Mouse (Mus musculus) layer of hippocampus, adult 11-12 months (tissue): ENCODE measurements around the gene Ttll1.

Source experiments
- DNase-seq: peaks from one replicate; pipeline ENCODE4 v3.0.0; 2022; ENCODE audit warnings: low spot score

The Ttll1 gene

DNA sequence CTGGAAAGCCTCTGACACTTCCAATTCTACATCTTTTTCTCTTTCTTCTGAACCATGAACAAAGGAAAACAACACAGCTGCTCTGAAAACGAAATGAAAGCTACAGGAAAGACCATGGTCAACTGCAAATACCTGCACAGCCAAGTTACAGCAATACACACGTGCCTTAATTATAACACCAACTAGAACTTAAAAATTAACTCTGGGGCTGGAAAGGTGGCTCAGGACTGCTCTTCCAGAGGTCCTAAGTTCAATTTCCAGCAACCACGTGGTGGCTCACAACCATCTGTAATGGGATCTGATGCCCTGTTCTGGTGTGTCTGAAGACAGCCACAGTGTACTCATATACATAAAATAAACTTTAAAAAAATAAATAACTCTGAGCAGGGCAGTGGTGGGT, 55.7 kb downstream of the Ttll1 start:
- DNase-seq = no peak

DNA sequence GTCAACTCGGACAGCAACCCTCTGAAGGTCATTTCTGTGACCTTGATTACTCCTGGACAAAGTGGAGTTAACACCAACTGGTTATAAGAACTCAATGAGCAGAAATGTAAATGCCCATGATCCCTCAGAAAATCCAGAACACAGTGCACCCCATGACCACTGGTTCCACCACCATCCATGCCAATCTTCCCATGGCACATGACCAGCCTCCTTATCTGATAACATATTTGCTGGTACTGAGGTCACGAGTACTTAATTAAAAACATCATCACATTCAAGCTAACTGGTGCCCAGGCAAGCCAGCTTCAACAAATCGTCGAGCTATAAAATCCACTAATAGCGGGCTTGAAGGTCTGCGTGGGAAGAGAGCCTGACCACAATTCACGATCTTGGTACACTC, 56.3 kb downstream of the Ttll1 start:
- no peak for DNase-seq

- DNase-seq = no peak
These were observed 56.8 kb downstream of the Ttll1 start for GRCm38 (mm10) chr15:83453879-83454278.

GRCm38 (mm10) chr15:83452219-83452760, 58.4 kb downstream of the Ttll1 start:
- no peak for DNase-seq

DNA sequence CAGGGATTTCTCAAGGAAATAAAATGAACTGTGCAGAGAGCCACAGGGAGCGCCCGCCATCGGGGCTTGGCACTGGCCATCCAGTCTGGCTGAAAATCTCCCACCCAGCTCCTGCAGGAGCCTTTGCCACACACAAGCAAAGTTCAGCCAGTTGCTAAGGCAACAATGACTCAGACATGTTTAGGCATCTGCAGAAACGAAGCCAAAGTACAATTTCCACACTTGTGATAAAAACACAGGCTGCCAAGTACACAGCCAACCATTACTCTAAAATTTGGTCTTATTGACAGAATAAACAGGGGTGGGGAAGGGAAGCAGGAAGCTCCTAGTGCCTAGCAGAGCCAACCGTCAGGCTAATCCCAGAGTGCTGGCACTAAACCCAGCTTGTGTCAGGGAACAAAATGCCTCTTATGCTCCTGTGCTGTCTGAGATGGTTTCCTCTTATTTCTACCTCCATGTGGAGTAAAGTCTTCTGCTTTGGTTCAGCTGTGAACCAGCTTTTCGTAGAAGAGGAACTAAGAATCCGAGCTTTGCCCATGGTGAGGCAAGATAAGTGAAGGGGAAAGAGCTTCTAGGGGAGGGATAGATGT, 59.0 kb downstream of the Ttll1 start:
- DNase-seq = peak; percentile 67

DNA sequence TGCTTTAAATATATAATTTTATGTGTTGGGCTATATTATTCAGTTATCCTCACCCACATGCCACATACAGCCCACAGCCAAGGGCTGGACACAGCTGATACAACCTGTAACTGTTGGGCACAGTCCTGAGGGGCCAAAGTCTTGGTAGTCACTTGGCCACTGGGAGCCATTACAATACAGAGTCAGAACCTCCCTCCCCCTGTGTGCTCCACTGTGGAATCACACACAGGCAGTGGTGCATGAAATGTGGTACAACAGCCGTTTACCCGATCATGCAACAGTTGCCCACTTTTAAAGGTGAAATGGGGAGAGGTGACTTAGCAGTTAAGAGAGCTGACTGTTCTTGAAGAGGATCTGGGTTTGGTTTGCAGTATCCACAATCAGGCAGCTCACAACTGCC, 60.7 kb downstream of the Ttll1 start:
- no peak for DNase-seq

DNA sequence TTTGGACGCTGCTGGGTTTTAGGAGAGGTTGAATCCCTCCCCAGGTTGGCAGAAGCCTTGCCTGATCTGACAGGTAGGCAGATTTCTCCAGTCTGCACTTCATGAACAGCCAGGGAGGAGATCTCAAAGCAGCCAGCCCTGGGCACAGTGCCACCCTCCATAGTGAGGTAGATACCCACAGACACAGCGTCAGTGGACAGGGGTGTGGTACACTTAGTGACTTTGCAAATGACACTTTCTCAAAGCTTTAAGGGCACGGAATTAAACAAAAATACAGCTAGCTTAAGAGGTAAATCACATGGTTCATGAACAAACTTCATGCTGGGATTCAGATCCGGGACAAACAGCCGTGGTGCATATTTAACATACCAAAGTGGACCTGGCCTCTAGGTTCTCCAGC, 62.0 kb downstream of the Ttll1 start:
- no peak for DNase-seq

GRCm38 (mm10) chr15:83447791-83448544, 62.7 kb downstream of the Ttll1 start:
- DNase-seq = peak; percentile 78

- DNase-seq = no peak
These were observed 64.8 kb downstream of the Ttll1 start for GRCm38 (mm10) chr15:83445908-83446307.

DNA sequence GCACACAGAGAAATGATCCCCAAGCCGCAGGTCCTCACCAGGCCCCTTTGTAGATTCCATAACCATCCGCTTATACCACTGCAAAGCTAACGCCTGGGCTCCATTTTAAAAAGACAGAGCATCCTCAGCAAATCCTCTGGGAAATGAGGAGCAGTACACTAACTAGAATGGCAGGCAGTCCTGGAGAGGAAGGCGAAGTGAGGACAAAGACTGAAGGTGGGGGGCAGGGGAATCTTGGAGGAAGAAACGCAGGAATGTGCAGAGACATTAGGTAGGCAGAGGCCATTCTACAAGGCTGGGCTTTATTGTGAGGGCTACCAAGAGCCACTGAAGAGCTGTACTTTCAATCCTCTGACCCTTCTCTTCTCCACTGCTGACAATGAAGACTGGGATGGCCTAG, 65.3 kb downstream of the Ttll1 start:
- DNase-seq = no peak

DNA sequence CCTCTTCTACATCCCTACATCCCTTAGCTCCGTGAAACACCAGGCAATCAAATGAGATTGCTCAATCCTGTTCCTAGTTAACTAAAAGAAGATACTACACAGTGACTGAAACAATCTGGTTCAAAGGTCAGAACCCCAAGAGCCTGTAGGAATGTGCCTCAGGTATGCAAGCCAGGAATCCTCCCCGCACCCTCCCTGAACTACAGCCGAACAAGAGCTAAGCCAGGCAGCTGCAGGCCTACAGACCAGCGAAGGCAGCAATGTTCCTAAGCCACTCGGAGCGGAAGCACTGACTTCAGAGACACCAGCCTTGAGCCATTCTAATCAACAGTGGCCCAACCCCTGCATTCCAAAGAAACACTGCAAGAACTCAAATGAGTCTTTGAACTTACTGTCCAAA, 66.3 kb downstream of the Ttll1 start:
- no peak for DNase-seq

GRCm38 (mm10) chr15:83442495-83443037, 68.1 kb downstream of the Ttll1 start:
- no peak for DNase-seq

- no peak for DNase-seq
These were observed 70.0 kb downstream of the Ttll1 start for GRCm38 (mm10) chr15:83440726-83441125.

- no peak for DNase-seq
These were observed 74.2 kb downstream of the Ttll1 start for GRCm38 (mm10) chr15:83436541-83436940.

GRCm38 (mm10) chr15:83435324-83436090, 75.2 kb downstream of the Ttll1 start:
- DNase-seq = no peak

DNA sequence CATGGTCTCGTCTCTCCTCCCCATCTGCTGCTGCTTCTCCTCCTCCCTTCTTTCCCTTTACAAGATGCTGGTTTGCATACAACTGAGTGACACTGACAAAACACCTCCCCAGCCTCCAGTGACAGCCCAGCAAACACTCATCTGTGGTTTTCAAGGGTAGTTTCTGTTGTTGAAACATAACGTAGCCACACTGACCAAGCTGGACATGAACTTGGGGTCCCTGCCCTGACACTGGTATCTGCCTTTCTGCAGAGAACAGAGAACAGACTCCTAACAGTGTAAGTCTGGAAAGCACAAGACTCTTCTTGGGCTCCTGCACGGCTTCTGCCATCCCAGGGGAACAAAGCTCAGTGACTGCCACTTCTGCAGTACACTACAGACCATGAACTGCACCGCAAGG, 76.0 kb downstream of the Ttll1 start:
- no peak for DNase-seq
